Mouse (Mus musculus) small intestine, adult 2 months (tissue): ENCODE data around the gene 3830417A13Rik. TPM values are rescaled to one million over a fixed set of nuclear protein-coding genes. Genes with fewer than 3 reads are reported as not detected.

ENCODE experiments used
- H3K27ac ChIP-seq: fragments of 200-500 bp; 2 replicates; pipeline ENCODE4 v1.5.1; 2012; ENCODE audit warnings: low read depth, low read length, control low read depth, inconsistent platforms; ENCODE audit not compliant: insufficient read depth
- H3K27me3 ChIP-seq: fragments of 200-500 bp; 2 replicates; pipeline ENCODE4 v1.6.1; 2012; ENCODE audit warnings: mild to moderate bottlenecking, moderate library complexity, low read length, inconsistent platforms; ENCODE audit not compliant: control insufficient read depth, insufficient read depth
- H3K36me3 ChIP-seq: fragments of 200-500 bp; 2 replicates; pipeline ENCODE4 v1.6.1; 2012; ENCODE audit warnings: mild to moderate bottlenecking, low read length, control low read depth, inconsistent platforms; ENCODE audit not compliant: control insufficient read depth, insufficient read depth
- H3K4me1 ChIP-seq: fragments of 200-500 bp; 2 replicates; pipeline ENCODE4 v1.6.1; 2012; ENCODE audit warnings: low read length, inconsistent platforms, mixed read lengths; ENCODE audit not compliant: control insufficient read depth, insufficient read depth, insufficient read length
- H3K4me3 ChIP-seq: fragments of 200-500 bp; 2 replicates; pipeline ENCODE4 v1.5.1; 2012; ENCODE audit warnings: low read depth, mild to moderate bottlenecking, control low read depth, inconsistent platforms, low read length, moderate library complexity
- CTCF ChIP-seq: fragments of 200-500 bp; IDR thresholded peaks from 2 replicates; pipeline ENCODE4 v1.5.1; 2012; ENCODE audit warnings: low read depth, mild to moderate bottlenecking, control low read depth, inconsistent platforms, low read length, moderate library complexity, mixed read lengths; ENCODE audit not compliant: insufficient replicate concordance, insufficient read length; ENCODE audit errors: extremely low read depth
- POLR2A ChIP-seq: fragments of 200-500 bp; IDR thresholded peaks from 2 replicates; pipeline ENCODE4 v1.6.1; 2012; ENCODE audit warnings: low read depth, mild to moderate bottlenecking, control low read depth, inconsistent platforms, low read length, moderate library complexity
- WGBS: fragments of 180-500 bp; shearing (Covaris S2); methylation state at CpG from one replicate; pipeline ENCODE4 v1.1.7; 2018; 5-methylcytosine and 5-hydroxymethylcytosine counted together
- polyA plus RNA-seq: library from polyadenylated mRNA; depleted of rRNA; stranded (reverse); fragments of >200 nt; gene quantifications from 2 replicates; pipeline ENCODE4 v1.2.3, GENCODE M21; 2012; rRNA removed

3830417A13Rik gene
- polyA plus RNA-seq, result not detected in 2 replicates

GRCm38 (mm10) chrX:64173248-64173647, at the start of gene 3830417A13Rik:
Gene 3830417A13Rik (plus strand): TSS chrX:64173548.
- 89% methylated on average over 11 of the region's 11 CpGs for WGBS
- Histone ChIP-seq H3K4me3 (no peak within 1 kb of the TSS), H3K27ac (no peak within 1 kb of the TSS), H3K27me3 (no peaks in the 10 kb centered on the region), H3K36me3 (no peaks in the 10 kb centered on the region), H3K4me1 (no peaks in the 10 kb centered on the region)
- TF ChIP-seq POLR2A (no peak), CTCF (no peak)

- no peaks in the 10 kb centered on the region for H3K36me3 ChIP-seq
- TF ChIP-seq CTCF (no peak), POLR2A (no peak)
- no peak within 1 kb of the TSS for H3K4me3 ChIP-seq
- no peak within 1 kb of the TSS for H3K27ac ChIP-seq
- WGBS, result 57% methylated on average over 2 of the region's 2 CpGs
- no peaks in the 10 kb centered on the region for H3K4me1 ChIP-seq
- no peaks in the 10 kb centered on the region for H3K27me3 ChIP-seq
Observed at GRCm38 (mm10) chrX:64152098-64152497, 21.2 kb upstream of the 3830417A13Rik start, which contains the start of gene Gm6760. Gene Gm6760 (minus strand): TSS chrX:64152198.

DNA sequence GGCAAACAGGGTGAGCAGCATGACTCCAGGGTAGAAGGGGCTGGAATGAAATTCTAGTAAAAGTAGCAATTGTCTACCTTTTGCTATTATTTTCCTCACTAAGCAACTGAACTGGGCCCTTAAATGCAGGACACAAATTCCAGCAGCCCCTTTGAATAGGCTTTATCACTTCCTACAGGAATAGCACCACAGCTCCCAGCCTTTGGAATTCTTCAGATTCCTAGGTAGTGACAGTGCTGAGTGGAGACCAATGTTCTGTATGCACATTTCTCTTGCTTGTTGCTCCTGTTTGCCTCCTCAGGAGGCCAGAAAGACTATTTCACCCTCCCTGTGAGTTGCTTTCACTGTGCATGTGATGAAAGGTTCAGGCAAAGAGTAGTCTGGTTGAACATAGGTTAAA, 7.9 kb downstream of the 3830417A13Rik start:
- Histone ChIP-seq H3K27ac (no peak overlapping the region), H3K36me3 (no peaks in the 10 kb centered on the region), H3K4me3 (no peak overlapping the region), H3K27me3 (no peaks in the 10 kb centered on the region), H3K4me1 (no peaks in the 10 kb centered on the region)
- TF ChIP-seq CTCF, result no peak
- no peak for TF ChIP-seq POLR2A

Other genes starting within 250 kb of the 3830417A13Rik start
- gene Gm6760, start 21.4 kb upstream of the 3830417A13Rik start, polyA plus RNA-seq, result not detected in 2 replicates
- not detected in 2 replicates for gene Slitrk4, start 103.4 kb downstream of the 3830417A13Rik start, polyA plus RNA-seq